Mouse (Mus musculus) heart, embryonic 15.5 days (tissue): Measurements from ENCODE around the gene Natd1. TPM values are rescaled to one million over a fixed set of nuclear protein-coding genes. Genes with fewer than 3 reads are reported as not detected.

Source experiments
- ATAC-seq: fragments of 200-750 bp; cut with Nextera tagmentation; replicated peaks from 2 replicates; pipeline ENCODE4 v1.8.0; 2017; ENCODE audit warnings: low read depth, moderate TSS enrichment; ENCODE audit not compliant: insufficient number of reproducible peaks, insufficient read depth, low FRiP score
- H3K27ac ChIP-seq: fragments of 300-500 bp; sonication (generic); 2 replicates; pipeline ENCODE4 v1.5.1; 2015; ENCODE audit warnings: mild to moderate bottlenecking, inconsistent platforms
- H3K27me3 ChIP-seq: fragments of 300-500 bp; sonication (generic); 2 replicates; pipeline ENCODE4 v1.6.1; 2015; ENCODE audit warnings: inconsistent platforms
- H3K36me3 ChIP-seq: fragments of 300-500 bp; sonication (generic); 2 replicates; pipeline ENCODE4 v1.6.1; 2015; ENCODE audit warnings: mild to moderate bottlenecking, inconsistent platforms
- H3K4me1 ChIP-seq: fragments of 300-500 bp; sonication (generic); replicated peaks from 2 replicates; pipeline ENCODE4 v1.6.1; 2015; ENCODE audit warnings: inconsistent platforms
- H3K4me2 ChIP-seq: fragments of 300-500 bp; sonication (generic); 2 replicates; pipeline ENCODE4 v1.6.1; 2015; ENCODE audit warnings: inconsistent platforms, mild to moderate bottlenecking, moderate library complexity
- H3K4me3 ChIP-seq: fragments of 300-500 bp; sonication (generic); 2 replicates; pipeline ENCODE4 v1.5.1; 2015; ENCODE audit warnings: mild to moderate bottlenecking, inconsistent platforms
- H3K9ac ChIP-seq: fragments of 300-500 bp; sonication (generic); 2 replicates; pipeline ENCODE4 v1.6.1; 2015; ENCODE audit warnings: mild to moderate bottlenecking, inconsistent platforms
- H3K9me3 ChIP-seq: fragments of 300-500 bp; sonication (generic); replicated peaks from 2 replicates; pipeline ENCODE4 v1.6.1; 2016; ENCODE audit warnings: inconsistent platforms
- WGBS: fragments of 180-500 bp; shearing (Covaris S2); methylation state at CpG from one replicate; pipeline ENCODE4 v1.1.7; 2015; ENCODE audit warnings: mixed read lengths; 5-methylcytosine and 5-hydroxymethylcytosine counted together
- polyA plus RNA-seq: library from polyadenylated mRNA; unstranded; fragments of >200 nt; fragmentation: Nextera tagmentation; extraction: Ambion mirVana; gene quantifications from 2 replicates; pipeline ENCODE4 v1.2.1, GENCODE M21; 2015

Natd1 gene
- polyA plus RNA-seq, 1 experiment from 2014 or later = 11.9 TPM

DNA sequence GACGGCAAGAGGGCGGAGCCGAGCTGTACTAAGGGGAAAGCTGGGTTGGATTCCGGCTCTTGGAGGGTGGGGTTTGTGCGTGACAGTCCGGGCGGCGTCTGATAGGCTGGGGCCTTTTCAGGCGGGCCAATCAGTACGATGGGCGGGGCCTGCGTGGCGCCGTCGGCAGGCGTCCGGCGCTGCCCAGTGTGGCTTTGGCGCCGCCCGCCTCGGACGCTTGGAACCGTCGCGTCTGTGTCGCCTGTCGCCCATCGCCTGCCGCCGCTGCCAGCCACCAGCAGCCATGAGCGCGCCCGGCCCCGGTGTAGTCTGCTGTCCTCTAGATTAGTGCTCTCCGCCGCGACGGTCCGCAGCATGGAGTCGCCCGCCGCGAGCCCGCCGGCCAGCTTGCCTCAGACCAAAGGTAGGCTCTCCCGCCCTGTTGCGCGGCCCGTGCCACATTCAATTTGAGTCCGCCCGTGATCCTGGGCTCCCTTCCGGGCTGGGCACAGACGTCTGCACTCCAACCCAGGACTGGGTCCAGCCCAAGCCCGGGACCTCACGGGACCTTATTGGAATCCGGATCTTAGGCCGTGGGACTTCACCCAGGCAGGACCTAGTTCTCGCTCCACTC lies 17.4 kb upstream of the Natd1 start, which contains the start of gene Map2k3:
Gene Map2k3, plus strand, starts transcription at position 165 of the 613 bp plus-strand sequence.
- Histone ChIP-seq H3K27ac (peak within 1 kb of the TSS; percentile 83), H3K9me3 (no peaks in the 10 kb centered on the region), H3K9ac (peak within 1 kb of the TSS; percentile 90), H3K27me3 (no peaks in the 10 kb centered on the region), H3K4me1 (peaks cover 58% of the 10 kb centered on the region), H3K36me3 (no peaks in the 10 kb centered on the region), H3K4me2 (peak within 1 kb of the TSS; percentile 76), H3K4me3 (peak within 1 kb of the TSS; percentile 89)
- peak; percentile 93 for ATAC-seq
- WGBS = under 1% methylated on average over 59 of the region's 59 CpGs

DNA sequence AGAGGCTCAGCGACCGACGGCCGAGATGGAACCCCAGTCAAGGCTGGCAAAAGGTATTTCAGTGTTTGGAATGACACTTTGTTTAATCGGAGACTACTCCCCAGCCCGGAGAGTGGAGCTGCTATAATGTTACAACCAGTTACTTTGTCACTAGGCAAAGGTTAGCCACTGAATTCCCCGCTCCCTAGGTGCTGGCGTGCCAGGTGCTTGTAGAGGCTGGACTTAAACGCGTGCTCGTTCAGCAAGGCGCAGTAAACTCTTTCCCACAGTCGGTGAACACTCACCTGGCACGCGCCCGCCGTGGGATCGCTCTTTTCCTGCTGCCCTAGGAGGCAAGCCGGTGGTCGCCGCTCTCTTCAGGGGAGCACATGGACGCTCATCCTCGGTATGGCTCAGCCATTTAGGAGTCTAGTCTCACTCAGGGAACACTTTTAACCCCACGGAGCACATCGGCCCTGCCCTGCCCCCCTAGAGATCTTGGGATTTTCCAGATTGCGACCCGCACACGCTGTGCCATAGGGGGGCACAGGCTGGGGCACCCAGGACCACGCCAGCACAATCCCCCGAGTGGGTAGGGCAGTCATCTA lies 16.8 kb upstream of the Natd1 start:
- 2% methylated on average over 30 of the region's 30 CpGs for WGBS
- no peaks in the 10 kb centered on the region for H3K36me3 ChIP-seq
- H3K4me2 ChIP-seq = peak overlapping the region; percentile 76
- peaks cover 55% of the 10 kb centered on the region for H3K4me1 ChIP-seq
- H3K9me3 ChIP-seq = no peaks in the 10 kb centered on the region
- H3K4me3 ChIP-seq = peak overlapping the region; percentile 89
- H3K9ac ChIP-seq = peak overlapping the region; percentile 71
- H3K27me3 ChIP-seq = no peaks in the 10 kb centered on the region
- ATAC-seq = no peak; the same call in 1 of the 2 replicates
- H3K27ac ChIP-seq = peak overlapping the region; percentile 56; the same call in 1 of the 2 replicates

DNA sequence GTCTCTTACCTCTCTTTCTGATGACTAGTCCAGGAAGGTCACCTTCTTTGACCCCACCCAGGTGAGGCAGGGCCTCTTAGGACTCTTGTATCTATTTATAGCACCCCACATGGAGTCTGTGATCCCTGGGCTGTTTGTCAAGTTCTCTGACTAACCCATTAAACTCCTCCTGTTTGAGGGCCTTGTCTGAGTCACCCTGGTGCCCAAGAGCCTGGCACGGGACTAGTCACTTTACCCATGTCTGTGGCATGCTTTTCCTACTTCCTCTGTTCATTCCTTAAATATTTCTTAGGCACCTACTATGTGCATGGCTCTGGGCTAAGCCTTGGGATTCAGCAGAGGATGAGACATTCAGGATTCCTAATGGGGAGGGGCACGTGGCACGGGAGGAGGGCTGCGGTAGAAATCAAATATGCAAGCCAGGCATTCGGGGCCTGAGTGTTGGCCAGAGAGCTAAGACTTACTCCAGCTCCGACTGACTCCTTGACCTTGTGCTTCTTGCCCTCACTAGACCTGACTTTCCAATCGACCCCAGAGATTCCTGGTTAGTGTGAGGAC lies 16.3 kb upstream of the Natd1 start:
- peak overlapping the region; percentile 76 for H3K4me2 ChIP-seq
- peak overlapping the region; percentile 71 for H3K9ac ChIP-seq
- H3K27me3 ChIP-seq = no peaks in the 10 kb centered on the region
- H3K36me3 ChIP-seq = no peaks in the 10 kb centered on the region
- ATAC-seq = no peak
- peaks cover 53% of the 10 kb centered on the region for H3K4me1 ChIP-seq
- H3K9me3 ChIP-seq = no peaks in the 10 kb centered on the region
- H3K4me3 ChIP-seq = peak overlapping the region; percentile 89
- H3K27ac ChIP-seq = peak overlapping the region; percentile 21; the same call in 1 of the 2 replicates
- WGBS = 17% methylated on average over 7 of the region's 7 CpGs

DNA sequence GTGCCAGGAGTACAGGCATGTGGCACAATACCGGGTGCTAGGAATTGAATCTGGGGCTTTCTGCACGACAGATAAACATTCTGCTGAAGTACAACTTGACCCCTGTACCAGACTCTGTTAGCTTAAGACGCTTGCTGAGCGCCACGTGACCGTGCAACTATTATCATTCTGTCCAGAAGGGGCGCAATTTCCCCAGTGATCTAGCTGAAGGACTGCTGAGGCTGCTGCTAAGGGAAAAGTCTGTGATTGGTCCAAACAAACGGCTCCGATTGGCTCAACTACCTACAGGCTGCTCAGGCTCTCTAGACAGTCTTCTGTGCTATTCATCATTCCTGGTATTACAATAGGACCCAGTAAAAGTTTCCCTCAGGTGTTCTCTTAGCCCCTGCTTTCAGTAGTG lies 12.7 kb upstream of the Natd1 start:
- Histone ChIP-seq H3K9me3 (no peaks in the 10 kb centered on the region), H3K27ac (0 out of 2 replicates have a peak overlapping the region, but pooled peaks have one; percentile 27), H3K4me3 (peak overlapping the region; percentile 7; the same call in 1 of the 2 replicates), H3K27me3 (no peaks in the 10 kb centered on the region), H3K4me1 (peaks cover 21% of the 10 kb centered on the region), H3K9ac (no peak overlapping the region), H3K4me2 (peak overlapping the region; percentile 54), H3K36me3 (no peaks in the 10 kb centered on the region)
- 1% methylated on average over 9 of the region's 9 CpGs for WGBS
- ATAC-seq = peak; percentile 64

DNA sequence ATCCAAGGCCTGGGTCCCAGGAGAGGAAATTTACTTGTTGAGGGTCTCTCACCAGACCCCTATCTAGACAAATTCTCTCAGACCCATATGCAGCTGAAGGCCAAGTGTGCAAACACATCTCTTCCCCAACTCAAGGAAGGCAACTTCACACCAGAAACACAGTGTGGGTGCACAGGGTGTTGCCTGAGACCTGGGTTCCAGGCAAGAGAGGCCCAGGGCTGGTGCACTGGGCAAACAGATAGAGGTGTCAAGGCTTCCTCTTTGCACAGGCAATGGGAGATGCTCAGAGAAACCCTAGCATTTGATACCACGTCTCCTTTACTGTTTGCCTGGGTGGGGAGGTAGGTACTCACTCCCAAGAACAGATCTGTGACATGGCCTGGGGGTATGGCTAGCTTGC lies 10.4 kb upstream of the Natd1 start:
- no peaks in the 10 kb centered on the region for H3K27me3 ChIP-seq
- no peak overlapping the region for H3K4me2 ChIP-seq
- H3K4me3 ChIP-seq = no peak overlapping the region
- no peak for ATAC-seq
- H3K9ac ChIP-seq = no peak overlapping the region
- no peaks in the 10 kb centered on the region for H3K9me3 ChIP-seq
- H3K4me1 ChIP-seq = peaks cover 9% of the 10 kb centered on the region
- H3K36me3 ChIP-seq = no peaks in the 10 kb centered on the region
- no peak overlapping the region for H3K27ac ChIP-seq
- 90% methylated on average over 1 of the region's 1 CpGs for WGBS

DNA sequence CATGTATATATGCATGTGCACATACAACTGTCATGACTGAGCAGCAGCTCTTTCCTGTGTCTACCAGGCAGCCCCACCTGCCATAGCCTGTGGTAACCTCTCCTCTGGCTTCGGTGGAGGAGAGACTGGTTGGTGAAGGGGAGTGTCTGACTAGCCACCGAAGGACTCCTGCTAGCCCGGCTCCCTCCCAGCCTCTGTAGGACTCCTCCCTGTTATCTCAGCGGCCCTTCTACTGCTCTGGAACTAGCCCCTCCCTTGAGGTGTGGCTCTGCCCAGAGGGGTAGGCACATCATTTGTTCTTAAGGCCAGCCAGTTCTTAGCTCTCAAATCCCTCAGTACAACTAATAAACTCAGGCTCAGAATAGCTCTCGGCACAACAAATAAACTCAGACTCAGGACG lies 9.9 kb upstream of the Natd1 start:
- H3K27ac ChIP-seq = no peak overlapping the region
- no peak overlapping the region for H3K4me2 ChIP-seq
- no peak overlapping the region for H3K9ac ChIP-seq
- no peaks in the 10 kb centered on the region for H3K27me3 ChIP-seq
- no peaks in the 10 kb centered on the region for H3K36me3 ChIP-seq
- 34% methylated on average over 6 of the region's 6 CpGs for WGBS
- no peak for ATAC-seq
- no peak overlapping the region for H3K4me3 ChIP-seq
- H3K4me1 ChIP-seq = peaks cover 9% of the 10 kb centered on the region
- H3K9me3 ChIP-seq = no peaks in the 10 kb centered on the region

DNA sequence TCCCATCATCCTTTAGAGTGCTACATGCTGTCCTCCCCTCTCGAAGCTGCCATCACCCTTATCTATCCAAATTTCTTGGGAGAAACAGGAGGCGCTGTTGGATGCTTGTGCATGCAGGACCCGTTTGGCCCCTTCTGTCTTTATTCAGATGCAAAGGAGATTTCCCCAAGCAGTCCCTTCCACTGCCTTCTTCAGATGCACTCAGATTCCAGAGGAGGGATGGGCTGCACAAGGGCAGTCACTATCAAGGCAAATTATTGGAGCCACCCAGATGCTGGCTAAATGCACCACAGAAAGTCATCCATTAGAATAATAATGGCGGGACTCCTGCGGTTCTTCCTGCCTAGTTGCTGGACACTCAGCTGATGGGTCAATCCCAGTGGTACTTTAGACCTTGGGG lies 8.4 kb upstream of the Natd1 start:
- Histone ChIP-seq H3K27me3 (no peaks in the 10 kb centered on the region), H3K4me3 (no peak overlapping the region), H3K4me2 (no peak overlapping the region), H3K36me3 (no peaks in the 10 kb centered on the region), H3K27ac (no peak overlapping the region), H3K9me3 (no peaks in the 10 kb centered on the region), H3K9ac (no peak overlapping the region), H3K4me1 (peaks cover 9% of the 10 kb centered on the region)
- WGBS = 76% methylated on average over 5 of the region's 5 CpGs
- no peak for ATAC-seq

DNA sequence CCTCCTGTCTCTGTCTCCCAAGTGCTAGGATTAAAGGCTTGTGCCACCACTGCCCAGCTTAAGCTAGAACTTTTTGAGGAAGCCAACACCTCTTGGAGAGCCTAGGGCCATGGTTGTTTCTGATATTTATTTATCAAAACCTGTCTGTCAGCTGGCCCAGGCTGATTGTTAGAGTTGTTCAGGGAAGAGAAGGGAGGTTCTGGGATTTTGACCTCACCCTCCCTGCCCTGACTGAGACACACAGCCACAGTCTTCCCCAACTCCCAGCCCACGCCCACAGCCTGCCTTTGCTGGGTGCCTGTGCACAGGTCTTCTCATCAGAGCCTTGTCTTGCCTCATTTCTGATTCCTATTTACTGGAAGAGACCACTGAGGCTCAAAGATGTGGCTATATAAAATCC lies 7.6 kb upstream of the Natd1 start:
- Histone ChIP-seq H3K4me2 (no peak overlapping the region), H3K9me3 (no peaks in the 10 kb centered on the region), H3K27ac (no peak overlapping the region), H3K36me3 (no peaks in the 10 kb centered on the region), H3K9ac (no peak overlapping the region), H3K27me3 (no peaks in the 10 kb centered on the region), H3K4me3 (no peak overlapping the region), H3K4me1 (peaks cover 4% of the 10 kb centered on the region)
- 73% methylated on average over 1 of the region's 1 CpGs for WGBS
- ATAC-seq = no peak

DNA sequence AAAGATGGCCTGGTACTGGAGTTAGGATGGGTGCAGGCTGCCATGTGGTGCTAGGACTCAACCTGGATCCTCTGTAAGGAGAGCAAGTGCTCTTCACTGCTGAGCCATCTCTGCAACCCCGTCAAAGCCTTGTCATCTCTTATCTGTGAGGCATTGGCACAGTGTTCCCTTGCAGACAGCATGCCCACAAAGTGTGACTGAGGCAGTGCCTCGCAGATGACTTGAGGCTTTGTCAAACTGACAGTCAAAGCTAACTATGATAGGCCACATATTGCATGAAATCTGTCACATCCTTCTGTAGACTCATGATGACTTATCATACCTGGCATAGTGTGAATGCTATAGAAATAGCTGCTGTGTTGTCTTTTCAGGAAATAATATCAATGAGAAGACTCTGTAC lies 5.5 kb upstream of the Natd1 start:
- no peak overlapping the region for H3K4me2 ChIP-seq
- no peaks in the 10 kb centered on the region for H3K9me3 ChIP-seq
- no peak for ATAC-seq
- no peaks in the 10 kb centered on the region for H3K27me3 ChIP-seq
- 62% methylated on average over 2 of the region's 2 CpGs for WGBS
- 0 out of 2 replicates have a peak, but pooled peaks cover 2% of the 10 kb centered on the region for H3K4me1 ChIP-seq
- no peak overlapping the region for H3K27ac ChIP-seq
- H3K4me3 ChIP-seq = no peak overlapping the region
- H3K36me3 ChIP-seq = no peaks in the 10 kb centered on the region
- H3K9ac ChIP-seq = no peak overlapping the region

DNA sequence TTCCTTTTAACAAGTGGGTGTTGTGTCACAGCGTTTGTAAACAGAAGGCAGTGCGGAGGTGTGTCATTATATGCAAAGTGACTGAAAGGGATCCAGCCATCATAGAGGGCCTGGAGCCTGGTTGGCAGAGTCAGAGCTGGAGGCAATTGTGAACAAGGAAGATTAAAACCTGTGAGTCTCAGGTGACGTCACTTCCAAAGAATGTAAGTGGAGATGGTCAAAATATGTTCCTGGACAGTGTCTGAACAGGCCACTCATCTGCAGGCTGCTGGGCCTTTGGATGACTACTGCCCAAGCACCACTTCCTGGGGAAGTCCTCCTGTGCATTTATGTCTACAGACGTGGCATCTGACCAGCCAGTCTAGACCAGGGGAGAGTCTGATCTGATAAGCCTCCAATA lies 651 bp upstream of the Natd1 start:
- 0 out of 2 replicates have a peak overlapping the region, but pooled peaks have one; percentile 79 for H3K4me2 ChIP-seq
- ATAC-seq = no peak
- 55% methylated on average over 4 of the region's 4 CpGs for WGBS

DNA sequence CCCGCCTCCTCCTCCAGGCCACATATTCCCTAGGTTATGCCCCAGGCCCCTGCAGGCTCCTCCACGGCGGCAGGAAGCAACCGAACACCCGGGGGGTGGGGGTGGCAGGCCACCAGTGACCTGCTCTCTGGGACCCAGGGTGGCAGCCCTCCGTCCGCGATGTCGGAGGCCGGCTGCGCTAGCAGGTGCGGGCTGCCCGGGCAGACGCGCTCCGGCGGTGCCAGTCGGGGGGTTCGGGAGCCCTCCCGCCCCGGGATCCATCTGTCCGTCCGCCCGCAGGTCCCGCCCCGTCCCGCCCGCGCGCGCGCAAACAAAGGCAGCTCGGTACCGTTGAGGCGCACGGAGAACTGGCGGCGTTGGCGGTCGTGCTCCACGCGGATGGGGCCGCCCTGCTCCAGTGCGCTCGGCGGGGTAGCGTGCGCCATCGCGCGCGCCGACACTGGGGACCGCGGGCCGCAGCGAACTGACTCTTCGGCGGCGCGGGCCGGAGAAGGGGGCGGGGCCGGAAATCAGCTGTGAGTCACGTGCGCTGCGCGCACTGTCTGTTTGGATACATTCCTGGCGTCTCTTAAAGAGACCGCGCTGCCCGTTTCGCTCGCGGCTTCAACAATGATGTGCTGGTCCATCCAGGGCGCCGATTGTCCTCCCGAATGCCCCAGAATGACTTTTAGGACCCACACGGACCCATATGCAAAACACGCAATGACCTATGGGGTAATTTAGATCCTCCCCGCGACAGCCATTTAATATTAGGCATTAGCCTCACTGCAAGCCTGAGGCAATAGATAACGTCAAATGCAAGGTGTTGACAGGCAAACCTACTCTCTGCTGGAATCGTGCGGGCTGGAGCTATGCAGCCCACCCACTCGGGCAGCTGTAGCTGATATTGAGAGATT lies 1.0 kb downstream of the Natd1 start:
- Histone ChIP-seq H3K4me1 (peaks cover 28% of the 10 kb centered on the region), H3K27me3 (no peaks in the 10 kb centered on the region), H3K4me3 (peak overlapping the region; percentile 94), H3K27ac (peak overlapping the region; percentile 86), H3K9ac (peak overlapping the region; percentile 88), H3K9me3 (no peaks in the 10 kb centered on the region), H3K4me2 (peak overlapping the region; percentile 79), H3K36me3 (no peaks in the 10 kb centered on the region)
- peak; percentile 90 for ATAC-seq
- under 1% methylated on average over 86 of the region's 86 CpGs for WGBS

More for the DNA sequence above, 651 bp upstream of the Natd1 start:
- H3K4me1 ChIP-seq = peaks cover 28% of the 10 kb centered on the region
- no peak overlapping the region for H3K9ac ChIP-seq
- H3K27ac ChIP-seq = no peak overlapping the region
- H3K9me3 ChIP-seq = no peaks in the 10 kb centered on the region
- no peak overlapping the region for H3K4me3 ChIP-seq
- no peaks in the 10 kb centered on the region for H3K36me3 ChIP-seq
- no peaks in the 10 kb centered on the region for H3K27me3 ChIP-seq
